Mouse (Mus musculus): ENCODE data around the gene Col16a1. TPM values are rescaled to one million over a fixed set of nuclear protein-coding genes. Genes with fewer than 3 reads are reported as not detected.
A peak's percentile ranks its signal among the peaks of the same experiment; 100 is the strongest.

Col16a1 gene
- total and polyA plus RNA-seq, 2 experiments from 2014 or later: 13.8 to 43.9 TPM

DNA sequence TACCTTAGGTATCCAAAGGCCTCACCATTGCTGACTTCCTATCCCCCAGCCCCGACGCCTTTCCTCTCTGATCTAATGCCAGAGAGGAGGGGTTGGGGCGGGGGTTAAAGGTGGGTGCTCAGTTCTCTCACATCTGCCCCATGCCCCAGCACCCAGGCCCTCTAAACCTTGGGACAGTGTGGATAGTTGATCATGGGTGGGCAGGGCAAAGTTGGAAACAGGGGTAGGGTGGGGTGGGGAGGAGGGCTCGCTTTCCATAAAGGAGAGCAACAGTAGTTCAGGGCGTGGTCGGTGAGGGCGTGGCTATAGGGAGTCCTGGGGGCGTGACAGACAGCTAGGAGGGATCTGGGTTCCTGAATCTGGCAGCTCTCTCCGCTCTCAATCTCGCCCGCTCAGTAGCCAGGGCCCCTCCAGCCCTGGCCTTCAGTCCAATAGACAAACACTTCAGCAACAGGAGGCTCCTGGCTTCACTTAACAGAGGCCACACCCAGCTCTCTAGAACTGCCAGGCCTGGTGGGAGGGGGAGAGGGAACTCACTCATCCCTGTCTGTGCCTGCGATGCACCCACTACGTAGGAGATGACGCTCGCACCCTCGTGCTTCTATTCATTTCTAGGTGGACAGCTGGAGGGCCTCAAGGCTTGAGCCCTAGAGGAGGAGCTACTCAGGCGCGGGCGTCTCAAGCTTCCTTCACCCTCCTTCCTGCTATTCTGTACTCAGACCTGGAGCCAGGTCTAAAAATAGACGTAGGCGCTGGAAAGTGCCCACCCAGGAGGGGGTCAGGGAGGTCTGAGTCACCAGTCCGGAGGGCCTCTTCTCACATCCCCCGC lies 10.9 kb upstream of the Col16a1 start:
- H3K4me2 ChIP-seq (ENCODE audit: low read depth, low read length, poor library complexity, severe bottlenecking): no peak overlapping the region
- H3K4me1 ChIP-seq (ENCODE audit: insufficient read depth, low read length): peaks cover 16% of the 10 kb centered on the region; the same call in 1 of the 2 replicates
- ATAC-seq (ENCODE audit: low FRiP score): peak; percentile 25; the same call in 1 of the 2 replicates
- no peaks in the 10 kb centered on the region for H3K9me3 ChIP-seq (ENCODE audit: low read length)
- no peaks in the 10 kb centered on the region for H3K27me3 ChIP-seq (ENCODE audit: insufficient read depth, low read length)
- no peak overlapping the region for H3K27ac ChIP-seq (ENCODE audit: low read depth, low read length)
- H3K36me3 ChIP-seq (ENCODE audit: insufficient read depth, low read length): no peaks in the 10 kb centered on the region
- TF ChIP-seq CTCF (IDR thresholded peaks at IDR 0.05): no peak
- DNase-seq (ENCODE audit: low spot score): peak; percentile 46
- WGBS: 17% methylated on average over 23 of the region's 23 CpGs
- H3K9ac ChIP-seq (replicated peaks; ENCODE audit: low read length, poor library complexity, severe bottlenecking): no peak overlapping the region
- H3K4me3 ChIP-seq (ENCODE audit: low read depth, low read length): no peak overlapping the region

DNA sequence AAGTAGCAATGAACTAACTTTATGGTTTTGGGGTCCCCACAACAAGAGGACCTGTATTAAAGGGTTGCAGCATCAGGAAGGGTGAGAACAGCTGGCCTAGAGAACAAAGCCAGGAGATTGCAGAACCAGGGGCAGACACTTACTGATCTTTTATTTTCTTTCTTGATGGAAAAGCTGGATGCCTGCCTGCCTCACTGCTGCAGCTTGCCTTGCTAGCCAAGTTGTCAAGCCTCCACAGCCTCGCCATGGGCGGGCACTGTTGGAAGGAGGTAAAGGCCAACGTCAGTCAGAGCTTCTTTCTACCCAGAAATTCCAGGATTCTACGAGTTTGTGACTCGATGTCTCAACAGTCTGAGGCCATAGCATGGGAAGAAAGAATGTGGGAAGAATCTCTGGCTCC lies 8.3 kb upstream of the Col16a1 start:
- H3K9me3 ChIP-seq (ENCODE audit: low read length): no peaks in the 10 kb centered on the region
- WGBS: 37% methylated on average over 5 of the region's 5 CpGs
- H3K27ac ChIP-seq (ENCODE audit: low read depth, low read length): no peak overlapping the region
- H3K4me1 ChIP-seq (ENCODE audit: insufficient read depth, low read length): peaks cover 9% of the 10 kb centered on the region; the same call in 1 of the 2 replicates
- no peaks in the 10 kb centered on the region for H3K27me3 ChIP-seq (ENCODE audit: insufficient read depth, low read length)
- no peak overlapping the region for H3K4me2 ChIP-seq (ENCODE audit: low read depth, low read length, poor library complexity, severe bottlenecking)
- no peak overlapping the region for H3K9ac ChIP-seq (replicated peaks; ENCODE audit: low read length, poor library complexity, severe bottlenecking)
- no peak overlapping the region for H3K4me3 ChIP-seq (ENCODE audit: low read depth, low read length)
- TF ChIP-seq CTCF (IDR thresholded peaks at IDR 0.05): no peak
- ATAC-seq (ENCODE audit: low FRiP score) (no peak), DNase-seq (ENCODE audit: low spot score) (no peak)
- H3K36me3 ChIP-seq (ENCODE audit: insufficient read depth, low read length): no peaks in the 10 kb centered on the region

GRCm38 (mm10) chr4:130041076-130041475 lies 6.6 kb upstream of the Col16a1 start:
- Histone ChIP-seq H3K9me3 (ENCODE audit: low read length) (no peaks in the 10 kb centered on the region), H3K9ac (replicated peaks; ENCODE audit: low read length, poor library complexity, severe bottlenecking) (no peak overlapping the region), H3K4me2 (ENCODE audit: low read depth, low read length, poor library complexity, severe bottlenecking) (no peak overlapping the region), H3K4me1 (ENCODE audit: insufficient read depth, low read length) (0 out of 2 replicates have a peak, but pooled peaks cover 8% of the 10 kb centered on the region), H3K36me3 (ENCODE audit: insufficient read depth, low read length) (no peaks in the 10 kb centered on the region), H3K27ac (ENCODE audit: low read depth, low read length) (no peak overlapping the region), H3K4me3 (ENCODE audit: low read depth, low read length) (no peak overlapping the region), H3K27me3 (ENCODE audit: insufficient read depth, low read length) (no peaks in the 10 kb centered on the region)
- 83% methylated on average over 11 of the region's 11 CpGs for WGBS
- DNase-seq (ENCODE audit: low spot score) (no peak), ATAC-seq (ENCODE audit: low FRiP score) (no peak)
- TF ChIP-seq CTCF (IDR thresholded peaks at IDR 0.05): no peak

DNA sequence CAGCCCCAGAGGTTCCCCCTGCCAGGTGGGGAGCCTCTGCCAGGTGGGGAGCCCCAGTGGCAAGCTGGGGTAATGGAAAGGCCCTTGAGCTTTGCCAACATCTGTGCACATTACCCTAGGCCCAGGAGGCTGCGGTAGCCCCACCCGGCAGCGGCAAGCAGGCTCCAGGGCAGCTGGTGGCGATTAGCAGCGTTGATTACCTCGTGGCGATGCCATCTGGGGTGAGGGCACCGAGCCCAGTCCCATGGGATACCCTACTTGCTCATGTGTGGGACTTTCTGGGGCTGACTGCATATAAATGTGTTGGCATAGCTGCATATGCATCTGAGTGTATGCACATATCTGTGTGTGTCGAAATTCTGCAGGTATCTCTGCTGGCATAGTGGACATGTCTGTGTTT lies 3.4 kb upstream of the Col16a1 start:
- Histone ChIP-seq H3K27me3 (ENCODE audit: insufficient read depth, low read length) (no peaks in the 10 kb centered on the region), H3K27ac (ENCODE audit: low read depth, low read length) (no peak overlapping the region), H3K4me2 (ENCODE audit: low read depth, low read length, poor library complexity, severe bottlenecking) (no peak overlapping the region), H3K4me3 (ENCODE audit: low read depth, low read length) (no peak overlapping the region), H3K9ac (replicated peaks; ENCODE audit: low read length, poor library complexity, severe bottlenecking) (no peak overlapping the region), H3K36me3 (ENCODE audit: insufficient read depth, low read length) (no peaks in the 10 kb centered on the region), H3K4me1 (ENCODE audit: insufficient read depth, low read length) (peaks cover 9% of the 10 kb centered on the region; the same call in 1 of the 2 replicates), H3K9me3 (ENCODE audit: low read length) (no peaks in the 10 kb centered on the region)
- DNase-seq (ENCODE audit: low spot score) (peak; percentile 80), ATAC-seq (ENCODE audit: low FRiP score) (no peak)
- WGBS: 66% methylated on average over 9 of the region's 9 CpGs
- no peak for TF ChIP-seq CTCF (IDR thresholded peaks at IDR 0.05)

GRCm38 (mm10) chr4:130045609-130046008 lies 2.0 kb upstream of the Col16a1 start:
- Histone ChIP-seq H3K4me3 (ENCODE audit: low read depth, low read length) (no peak overlapping the region), H3K9ac (replicated peaks; ENCODE audit: low read length, poor library complexity, severe bottlenecking) (no peak overlapping the region), H3K4me1 (ENCODE audit: insufficient read depth, low read length) (peaks cover 9% of the 10 kb centered on the region; the same call in 1 of the 2 replicates), H3K27me3 (ENCODE audit: insufficient read depth, low read length) (no peaks in the 10 kb centered on the region), H3K9me3 (ENCODE audit: low read length) (no peaks in the 10 kb centered on the region), H3K27ac (ENCODE audit: low read depth, low read length) (no peak overlapping the region), H3K4me2 (ENCODE audit: low read depth, low read length, poor library complexity, severe bottlenecking) (no peak overlapping the region), H3K36me3 (ENCODE audit: insufficient read depth, low read length) (no peaks in the 10 kb centered on the region)
- DNase-seq (ENCODE audit: low spot score) (no peak), ATAC-seq (ENCODE audit: low FRiP score) (no peak)
- 38% methylated on average over 14 of the region's 14 CpGs for WGBS
- TF ChIP-seq CTCF (IDR thresholded peaks at IDR 0.05): 0 out of 2 replicates have a peak, but pooled peaks have one; percentile 6

DNA sequence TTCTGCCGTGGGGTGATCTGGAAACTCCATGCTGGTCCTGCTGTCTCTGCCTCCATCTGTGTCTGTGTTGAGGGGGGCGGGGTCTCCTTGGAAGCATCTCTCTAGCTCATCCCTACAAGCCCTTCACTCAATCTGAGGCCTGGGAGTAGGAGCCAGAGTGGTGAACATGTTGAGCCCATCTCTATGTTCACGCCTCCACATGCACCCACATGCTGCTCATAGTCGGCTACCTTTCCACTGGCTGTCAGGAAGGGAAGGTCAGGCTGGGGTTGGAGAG lies 501 bp downstream of the Col16a1 start:
- WGBS: 59% methylated on average over 4 of the region's 4 CpGs
- peak overlapping the region; percentile 65 for H3K4me2 ChIP-seq (ENCODE audit: low read depth, low read length, poor library complexity, severe bottlenecking)
- TF ChIP-seq CTCF (IDR thresholded peaks at IDR 0.05): no peak
- H3K4me1 ChIP-seq (ENCODE audit: insufficient read depth, low read length): peaks cover 9% of the 10 kb centered on the region; the same call in 1 of the 2 replicates
- ATAC-seq (ENCODE audit: low FRiP score) (0 out of 2 replicates have a peak, but pooled peaks have one; percentile 13), DNase-seq (ENCODE audit: low spot score) (no peak)
- no peaks in the 10 kb centered on the region for H3K9me3 ChIP-seq (ENCODE audit: low read length)
- peak overlapping the region; percentile 35 for H3K4me3 ChIP-seq (ENCODE audit: low read depth, low read length)
- H3K27me3 ChIP-seq (ENCODE audit: insufficient read depth, low read length): no peaks in the 10 kb centered on the region
- H3K27ac ChIP-seq (ENCODE audit: low read depth, low read length): peak overlapping the region; percentile 59; the same call in 1 of the 2 replicates
- no peaks in the 10 kb centered on the region for H3K36me3 ChIP-seq (ENCODE audit: insufficient read depth, low read length)
- H3K9ac ChIP-seq (replicated peaks; ENCODE audit: low read length, poor library complexity, severe bottlenecking): peak overlapping the region; percentile 58
